Mouse (Mus musculus) E14TG2a.4 (cell line): ENCODE data around the gene Thbs3.

Source experiments
- CTCF ChIP-seq: conservative IDR thresholded peaks from 2 replicates; pipeline ENCODE4 v1.5.1; 2014; ENCODE audit warnings: low read length
- POU5F1 ChIP-seq: IDR thresholded peaks from 2 replicates; pipeline ENCODE4 v1.6.1; 2014; ENCODE audit warnings: low read length, borderline replicate concordance

DNA sequence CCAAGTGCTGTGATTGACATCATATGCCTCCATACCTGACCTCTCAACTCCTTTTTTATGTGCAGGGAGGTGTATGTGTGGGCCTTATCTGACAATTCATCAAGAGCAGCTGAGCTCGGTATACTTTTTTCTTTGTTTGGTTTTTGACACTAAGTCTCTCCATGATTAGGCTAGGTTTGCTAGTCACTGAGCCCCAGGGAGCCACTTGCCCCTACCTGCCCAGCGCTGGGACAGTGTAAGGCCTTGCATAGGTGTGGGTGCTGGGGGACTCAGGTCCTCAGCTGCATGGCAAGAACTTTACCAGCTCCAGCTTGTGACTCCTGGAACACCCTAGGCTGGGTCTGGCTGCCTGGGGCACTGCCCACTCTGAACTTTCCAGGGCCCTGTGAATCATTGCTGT is 8.3 kb upstream of the Thbs3 start:
- TF ChIP-seq CTCF, result no peak
- TF ChIP-seq POU5F1, result no peak
